Mouse (Mus musculus): ENCODE data around the gene Usp10. TPM values are rescaled to one million over a fixed set of nuclear protein-coding genes. Genes with fewer than 3 reads are reported as not detected.
A peak's percentile ranks its signal among the peaks of the same experiment; 100 is the strongest.

Gene Usp10
- polyA plus RNA-seq, 1 experiment from 2014 or later = 75.7 TPM

DNA sequence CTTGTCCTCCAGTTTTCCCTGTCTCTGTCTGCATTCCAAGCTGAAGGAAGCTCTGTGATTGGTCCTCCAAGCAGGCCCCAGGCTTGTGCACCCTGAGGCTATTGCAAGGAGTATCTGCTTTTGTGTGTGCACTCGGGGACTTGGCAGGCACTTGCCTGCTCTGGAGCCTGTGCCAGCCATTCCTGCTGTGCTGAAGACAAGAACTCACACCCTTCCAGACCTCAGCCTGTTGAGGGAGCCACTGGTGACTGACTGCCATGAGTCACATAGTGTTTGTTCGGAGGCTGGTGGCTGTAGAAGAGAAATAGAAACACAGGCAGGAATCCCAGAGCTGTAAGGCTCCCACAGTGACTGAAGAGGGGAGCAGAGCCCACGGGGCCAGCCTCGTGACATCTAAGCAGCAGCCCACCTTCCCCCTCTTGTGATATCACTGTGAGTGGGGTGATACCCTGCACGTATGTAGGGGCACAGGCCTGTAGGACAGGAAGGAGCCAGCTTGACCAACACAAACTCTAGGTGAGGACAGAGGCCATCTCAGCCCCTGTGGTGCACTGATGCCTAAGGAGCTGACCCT is 50.5 kb downstream of the Usp10 start:
- H3K4me3 ChIP-seq (ENCODE audit: low read depth, low read length) = no peak overlapping the region
- no peak overlapping the region for H3K27ac ChIP-seq (ENCODE audit: low read length)
- no peaks in the 10 kb centered on the region for H3K9me3 ChIP-seq (replicated peaks; ENCODE audit: control insufficient read depth, low read length)
- H3K4me2 ChIP-seq (ENCODE audit: low read depth, low read length) = no peak overlapping the region
- no peaks in the 10 kb centered on the region for H3K27me3 ChIP-seq (ENCODE audit: control insufficient read depth, insufficient read depth, low read depth, low read length)
- no peak overlapping the region for H3K9ac ChIP-seq (ENCODE audit: low read depth, low read length)
- peaks cover 16% of the 10 kb centered on the region for H3K36me3 ChIP-seq (ENCODE audit: control insufficient read depth, insufficient read depth)
- no peaks in the 10 kb centered on the region for H3K4me1 ChIP-seq (ENCODE audit: control insufficient read depth, low read depth, low read length)
- WGBS (ENCODE audit: insufficient replicate concordance) = 59% methylated on average over 5 of the region's 5 CpGs
- no peak for ATAC-seq (ENCODE audit: low read depth)

GRCm38 (mm10) chr8:119964859-119965258 is 54.7 kb downstream of the Usp10 start:
- no peaks in the 10 kb centered on the region for H3K36me3 ChIP-seq (ENCODE audit: control insufficient read depth, insufficient read depth)
- no peak overlapping the region for H3K9ac ChIP-seq (ENCODE audit: low read depth, low read length)
- WGBS (ENCODE audit: insufficient replicate concordance) = 54% methylated on average over 4 of the region's 4 CpGs
- no peaks in the 10 kb centered on the region for H3K27me3 ChIP-seq (ENCODE audit: control insufficient read depth, insufficient read depth, low read depth, low read length)
- H3K4me3 ChIP-seq (ENCODE audit: low read depth, low read length) = no peak overlapping the region
- peaks cover 2% of the 10 kb centered on the region; the same call in 1 of the 2 replicates for H3K9me3 ChIP-seq (replicated peaks; ENCODE audit: control insufficient read depth, low read length)
- no peak overlapping the region for H3K27ac ChIP-seq (ENCODE audit: low read length)
- H3K4me1 ChIP-seq (ENCODE audit: control insufficient read depth, low read depth, low read length) = no peaks in the 10 kb centered on the region
- H3K4me2 ChIP-seq (ENCODE audit: low read depth, low read length) = no peak overlapping the region
- no peak for ATAC-seq (ENCODE audit: low read depth)

DNA sequence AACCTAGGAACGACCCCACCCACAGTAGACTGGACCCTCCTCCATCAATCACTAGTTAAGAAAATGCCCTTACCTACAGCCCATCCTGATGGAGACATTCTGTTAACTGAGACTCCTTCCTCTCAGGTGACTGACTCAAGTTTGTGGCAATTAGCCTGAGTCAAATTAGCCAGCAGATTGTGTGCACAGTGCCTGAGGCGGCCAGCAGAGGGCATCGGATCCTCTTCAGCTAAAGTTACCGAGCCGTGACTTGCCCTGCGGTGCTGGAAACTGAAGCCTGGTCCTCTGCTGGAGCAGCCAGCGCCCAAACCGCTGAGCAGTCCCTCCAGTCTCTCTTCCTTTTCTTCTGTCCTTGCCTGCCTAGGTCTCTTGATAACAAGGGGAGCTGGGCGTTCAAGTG is 57.3 kb downstream of the Usp10 start:
- no peaks in the 10 kb centered on the region for H3K4me1 ChIP-seq (ENCODE audit: control insufficient read depth, low read depth, low read length)
- H3K9me3 ChIP-seq (replicated peaks; ENCODE audit: control insufficient read depth, low read length) = peaks cover 2% of the 10 kb centered on the region; the same call in 1 of the 2 replicates
- WGBS (ENCODE audit: insufficient replicate concordance) = 69% methylated on average over 9 of the region's 9 CpGs
- no peaks in the 10 kb centered on the region for H3K27me3 ChIP-seq (ENCODE audit: control insufficient read depth, insufficient read depth, low read depth, low read length)
- no peaks in the 10 kb centered on the region for H3K36me3 ChIP-seq (ENCODE audit: control insufficient read depth, insufficient read depth)
- no peak overlapping the region for H3K9ac ChIP-seq (ENCODE audit: low read depth, low read length)
- no peak overlapping the region for H3K27ac ChIP-seq (ENCODE audit: low read length)
- ATAC-seq (ENCODE audit: low read depth) = no peak
- H3K4me3 ChIP-seq (ENCODE audit: low read depth, low read length) = no peak overlapping the region
- no peak overlapping the region for H3K4me2 ChIP-seq (ENCODE audit: low read depth, low read length)

GRCm38 (mm10) chr8:119970169-119970568 is 60.0 kb downstream of the Usp10 start:
- Histone ChIP-seq H3K36me3 (ENCODE audit: control insufficient read depth, insufficient read depth) (no peaks in the 10 kb centered on the region), H3K4me1 (ENCODE audit: control insufficient read depth, low read depth, low read length) (no peaks in the 10 kb centered on the region), H3K27me3 (ENCODE audit: control insufficient read depth, insufficient read depth, low read depth, low read length) (no peaks in the 10 kb centered on the region), H3K4me2 (ENCODE audit: low read depth, low read length) (no peak overlapping the region), H3K27ac (ENCODE audit: low read length) (no peak overlapping the region), H3K9ac (ENCODE audit: low read depth, low read length) (no peak overlapping the region), H3K9me3 (replicated peaks; ENCODE audit: control insufficient read depth, low read length) (peaks cover 2% of the 10 kb centered on the region; the same call in 1 of the 2 replicates), H3K4me3 (ENCODE audit: low read depth, low read length) (no peak overlapping the region)
- WGBS (ENCODE audit: insufficient replicate concordance) = 64% methylated on average over 9 of the region's 9 CpGs
- no peak for ATAC-seq (ENCODE audit: low read depth)

- Histone ChIP-seq H3K4me1 (ENCODE audit: control insufficient read depth, low read depth, low read length) (no peaks in the 10 kb centered on the region), H3K9ac (ENCODE audit: low read depth, low read length) (no peak overlapping the region), H3K4me2 (ENCODE audit: low read depth, low read length) (no peak overlapping the region), H3K9me3 (replicated peaks; ENCODE audit: control insufficient read depth, low read length) (peaks cover 2% of the 10 kb centered on the region; the same call in 1 of the 2 replicates), H3K27me3 (ENCODE audit: control insufficient read depth, insufficient read depth, low read depth, low read length) (no peaks in the 10 kb centered on the region), H3K36me3 (ENCODE audit: control insufficient read depth, insufficient read depth) (no peaks in the 10 kb centered on the region), H3K27ac (ENCODE audit: low read length) (no peak overlapping the region), H3K4me3 (ENCODE audit: low read depth, low read length) (no peak overlapping the region)
- WGBS (ENCODE audit: insufficient replicate concordance) = 15% methylated on average over 12 of the region's 12 CpGs
- 0 out of 2 replicates have a peak, but pooled peaks have one; percentile 21 for ATAC-seq (ENCODE audit: low read depth)
These were observed 62.4 kb downstream of the Usp10 start for GRCm38 (mm10) chr8:119972558-119972957.

DNA sequence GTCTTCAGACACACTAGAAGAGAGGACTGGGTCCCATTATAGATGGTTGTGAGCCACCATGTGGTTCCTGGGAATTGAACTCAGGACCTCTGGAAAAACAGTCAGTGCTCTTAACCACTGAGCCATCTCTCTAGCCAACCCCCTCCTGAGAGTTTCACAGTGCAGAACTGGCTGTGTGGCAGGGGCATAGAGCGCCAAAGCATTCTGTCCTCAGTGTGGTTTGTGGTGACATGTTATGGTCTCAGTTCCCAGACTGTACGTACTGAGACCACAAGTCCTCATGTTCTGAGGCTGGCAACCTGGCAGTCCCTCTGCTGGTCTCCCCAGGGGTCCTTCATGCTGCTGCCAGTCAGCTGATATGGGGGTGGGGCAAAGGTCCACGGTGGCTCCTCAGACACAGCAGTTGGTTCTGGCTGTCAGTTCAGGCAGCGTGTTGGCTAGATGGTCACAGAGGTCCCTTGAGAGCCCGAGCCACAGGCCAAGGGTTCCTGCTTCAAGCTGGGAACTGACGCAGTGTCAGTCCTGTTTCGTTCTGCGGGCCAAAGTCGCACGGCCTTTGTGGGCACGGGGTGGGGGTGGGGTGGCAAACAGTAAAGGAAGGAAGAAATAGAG is 68.7 kb downstream of the Usp10 start:
- H3K4me2 ChIP-seq (ENCODE audit: low read depth, low read length) = no peak overlapping the region
- H3K9me3 ChIP-seq (replicated peaks; ENCODE audit: control insufficient read depth, low read length) = no peaks in the 10 kb centered on the region
- H3K9ac ChIP-seq (ENCODE audit: low read depth, low read length) = no peak overlapping the region
- no peaks in the 10 kb centered on the region for H3K27me3 ChIP-seq (ENCODE audit: control insufficient read depth, insufficient read depth, low read depth, low read length)
- ATAC-seq (ENCODE audit: low read depth) = no peak
- H3K36me3 ChIP-seq (ENCODE audit: control insufficient read depth, insufficient read depth) = no peaks in the 10 kb centered on the region
- no peak overlapping the region for H3K27ac ChIP-seq (ENCODE audit: low read length)
- H3K4me1 ChIP-seq (ENCODE audit: control insufficient read depth, low read depth, low read length) = no peaks in the 10 kb centered on the region
- no peak overlapping the region for H3K4me3 ChIP-seq (ENCODE audit: low read depth, low read length)
- 23% methylated on average over 11 of the region's 11 CpGs for WGBS (ENCODE audit: insufficient replicate concordance)

DNA sequence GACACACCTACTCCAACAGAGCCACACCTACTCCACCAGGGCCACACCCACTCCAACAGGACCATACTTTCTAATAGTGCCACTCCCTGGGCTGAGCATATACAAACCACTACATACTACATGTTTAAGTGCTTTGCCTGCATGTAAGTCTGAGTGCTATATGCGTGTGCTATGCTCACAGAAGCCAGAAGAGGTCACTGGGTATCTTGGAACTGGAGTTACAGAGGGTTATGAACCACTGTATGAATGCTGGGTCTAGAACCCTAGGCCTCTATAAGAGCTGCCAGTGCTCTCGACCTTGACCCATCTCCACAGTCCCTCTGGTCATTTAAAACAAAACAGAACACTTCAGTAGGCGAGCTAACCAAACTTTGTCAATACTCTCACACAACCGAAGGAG is 71.1 kb downstream of the Usp10 start:
- Histone ChIP-seq H3K4me3 (ENCODE audit: low read depth, low read length) (no peak overlapping the region), H3K27ac (ENCODE audit: low read length) (no peak overlapping the region), H3K27me3 (ENCODE audit: control insufficient read depth, insufficient read depth, low read depth, low read length) (no peaks in the 10 kb centered on the region; the same call in 1 of the 2 replicates), H3K36me3 (ENCODE audit: control insufficient read depth, insufficient read depth) (no peaks in the 10 kb centered on the region), H3K4me2 (ENCODE audit: low read depth, low read length) (no peak overlapping the region), H3K4me1 (ENCODE audit: control insufficient read depth, low read depth, low read length) (no peaks in the 10 kb centered on the region), H3K9ac (ENCODE audit: low read depth, low read length) (no peak overlapping the region), H3K9me3 (replicated peaks; ENCODE audit: control insufficient read depth, low read length) (no peaks in the 10 kb centered on the region)
- WGBS (ENCODE audit: insufficient replicate concordance) = 44% methylated on average over 4 of the region's 4 CpGs
- ATAC-seq (ENCODE audit: low read depth) = no peak

DNA sequence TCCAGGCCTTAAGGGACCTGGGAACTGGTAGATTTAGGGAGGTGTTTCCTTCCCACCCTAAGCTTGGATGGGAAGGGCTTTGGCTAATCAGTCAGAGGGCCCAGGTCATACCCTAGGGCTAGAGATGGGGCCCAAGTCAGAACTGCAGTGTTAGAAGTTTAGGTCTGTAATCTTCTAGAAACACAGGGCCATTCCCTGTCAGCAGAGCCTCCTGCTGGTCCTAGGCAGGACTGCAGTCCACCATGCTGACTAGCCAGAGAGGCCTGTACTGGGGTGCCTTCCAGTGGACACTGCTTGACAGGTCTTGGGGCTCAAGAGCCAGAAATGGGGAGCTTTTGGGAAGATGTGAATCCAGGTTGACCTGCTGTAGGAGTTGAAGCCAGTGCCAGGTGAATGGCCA is 73.9 kb downstream of the Usp10 start:
- Histone ChIP-seq H3K9me3 (replicated peaks; ENCODE audit: control insufficient read depth, low read length) (no peaks in the 10 kb centered on the region), H3K36me3 (ENCODE audit: control insufficient read depth, insufficient read depth) (no peaks in the 10 kb centered on the region), H3K4me1 (ENCODE audit: control insufficient read depth, low read depth, low read length) (no peaks in the 10 kb centered on the region), H3K9ac (ENCODE audit: low read depth, low read length) (no peak overlapping the region), H3K27me3 (ENCODE audit: control insufficient read depth, insufficient read depth, low read depth, low read length) (no peaks in the 10 kb centered on the region; the same call in 1 of the 2 replicates), H3K4me3 (ENCODE audit: low read depth, low read length) (no peak overlapping the region), H3K27ac (ENCODE audit: low read length) (no peak overlapping the region), H3K4me2 (ENCODE audit: low read depth, low read length) (no peak overlapping the region)
- ATAC-seq (ENCODE audit: low read depth) = no peak

GRCm38 (mm10) chr8:119986174-119986573 is 76.0 kb downstream of the Usp10 start:
- ATAC-seq (ENCODE audit: low read depth) = no peak
- Histone ChIP-seq H3K9ac (ENCODE audit: low read depth, low read length) (no peak overlapping the region), H3K4me1 (ENCODE audit: control insufficient read depth, low read depth, low read length) (no peaks in the 10 kb centered on the region), H3K4me3 (ENCODE audit: low read depth, low read length) (no peak overlapping the region), H3K36me3 (ENCODE audit: control insufficient read depth, insufficient read depth) (no peaks in the 10 kb centered on the region), H3K9me3 (replicated peaks; ENCODE audit: control insufficient read depth, low read length) (no peaks in the 10 kb centered on the region), H3K4me2 (ENCODE audit: low read depth, low read length) (no peak overlapping the region), H3K27me3 (ENCODE audit: control insufficient read depth, insufficient read depth, low read depth, low read length) (peaks cover 4% of the 10 kb centered on the region; the same call in 1 of the 2 replicates), H3K27ac (ENCODE audit: low read length) (no peak overlapping the region)
- WGBS (ENCODE audit: insufficient replicate concordance) = 55% methylated on average over 5 of the region's 5 CpGs

All from liver, embryonic 16.5 days (tissue).